Mouse (Mus musculus) brain, embryonic 14.5 days (tissue): Measurements from ENCODE around the gene Srgn.

Experiments used
- CTCF ChIP-seq: fragments of 200-500 bp; IDR thresholded peaks from 2 replicates; pipeline ENCODE4 v1.5.1; 2012; ENCODE audit warnings: inconsistent platforms, mild to moderate bottlenecking, moderate library complexity, borderline replicate concordance; ENCODE audit not compliant: insufficient read depth, insufficient read length; ENCODE audit errors: extremely low read depth
- POLR2A ChIP-seq: fragments of 200-500 bp; IDR thresholded peaks from 2 replicates; pipeline ENCODE4 v1.6.1; 2012; ENCODE audit warnings: mild to moderate bottlenecking, inconsistent platforms, borderline replicate concordance; ENCODE audit not compliant: poor library complexity, insufficient read depth, insufficient read length, severe bottlenecking; ENCODE audit errors: extremely low read depth

GRCm38 (mm10) chr10:62542507-62542906 lies 15.3 kb upstream of the Srgn start:
- TF ChIP-seq CTCF (no peak), POLR2A (no peak)
